Mouse (Mus musculus): Measurements from ENCODE around the gene Hcn2. TPM values are rescaled to one million over a fixed set of nuclear protein-coding genes. Genes with fewer than 3 reads are reported as not detected.
"Not testable (repeated sequence)": the region's sequence is repeated elsewhere in the genome, so short reads cannot be mapped to it uniquely, and the experiment has no call there.

Hcn2 gene
- polyA plus RNA-seq, 1 experiment from 2014 or later: 0.21 TPM

DNA sequence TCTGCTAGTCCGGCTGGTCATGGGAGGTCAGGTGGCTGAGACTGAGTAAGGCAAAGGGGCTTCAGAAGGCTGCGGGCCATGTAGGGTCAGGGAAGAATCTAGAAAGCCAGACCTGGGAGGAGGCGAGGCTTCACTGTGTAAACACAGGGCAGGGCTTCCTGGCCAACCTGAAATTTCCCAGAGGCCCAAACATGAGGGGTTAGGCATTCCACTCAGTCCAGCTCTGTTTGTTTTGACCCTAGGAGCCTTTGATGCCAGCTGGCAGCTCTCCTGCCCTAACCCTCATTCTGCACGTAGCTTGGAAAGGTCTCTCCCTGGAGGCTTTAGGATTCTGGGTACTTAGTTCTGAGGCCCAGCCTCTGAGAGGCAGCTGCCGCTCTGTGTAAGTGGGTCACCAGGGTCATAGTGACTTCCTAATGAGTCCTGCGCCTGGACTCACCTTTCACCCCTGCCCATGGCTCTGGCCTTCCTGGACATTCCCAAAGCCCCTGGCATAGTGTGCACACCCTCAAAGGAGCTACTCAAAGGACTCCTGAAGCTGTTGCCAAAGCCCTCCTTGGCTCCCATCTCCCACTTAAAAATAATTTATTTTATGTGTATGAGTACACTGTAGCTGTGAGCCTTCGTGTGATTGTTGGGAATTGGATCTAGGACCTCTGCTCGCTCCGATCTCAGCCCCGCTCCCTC is 14.8 kb upstream of the Hcn2 start:
- no peak overlapping the region for H3K4me2 ChIP-seq (ENCODE audit: low read depth, low read length)
- no peak overlapping the region for H3K27ac ChIP-seq (replicated peaks; ENCODE audit: low read depth, low read length)

DNA sequence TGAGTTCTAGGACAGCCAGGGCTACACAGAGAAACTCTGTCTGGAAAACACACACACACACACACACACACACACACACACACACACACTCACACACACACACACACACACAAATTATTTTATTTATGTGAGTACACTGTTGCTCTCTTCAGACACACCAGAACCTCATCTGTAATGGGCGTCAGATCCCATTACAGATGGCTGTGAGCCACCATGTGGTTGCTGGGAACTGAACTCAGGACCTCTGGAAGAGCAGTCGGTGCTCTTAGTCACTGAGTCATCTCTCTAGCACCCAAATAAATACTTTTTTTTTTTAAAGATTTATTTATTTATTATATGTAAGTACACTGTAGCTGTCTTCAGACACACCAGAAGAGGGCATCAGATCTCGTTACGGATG is 13.5 kb upstream of the Hcn2 start:
- H3K4me1 ChIP-seq (ENCODE audit: control insufficient read depth, insufficient read depth, low read length): peaks cover 13% of the 10 kb centered on the region
- H3K36me3 ChIP-seq (replicated peaks; ENCODE audit: control insufficient read depth, insufficient read depth, low read depth, low read length); H3K9me3 ChIP-seq (replicated peaks; ENCODE audit: control insufficient read depth, low read length); H3K9ac ChIP-seq (replicated peaks; ENCODE audit: low read length); DNase-seq (ENCODE audit: low spot score); H3K27me3 ChIP-seq (ENCODE audit: control insufficient read depth, insufficient read depth, low read length); H3K27ac ChIP-seq (replicated peaks; ENCODE audit: low read depth, low read length); H3K4me3 ChIP-seq (ENCODE audit: low read depth, low read length); H3K4me2 ChIP-seq (ENCODE audit: low read depth, low read length); ATAC-seq (replicated peaks; ENCODE audit: insufficient number of reproducible peaks, low FRiP score, low TSS enrichment, low read depth): not testable (repeated sequence)
- 87% methylated on average over 2 of the region's 4 CpGs for WGBS

More for the DNA sequence above, 14.8 kb upstream of the Hcn2 start:
- Histone ChIP-seq H3K9ac (replicated peaks; ENCODE audit: low read length) (no peak overlapping the region; the same call in 1 of the 2 replicates), H3K36me3 (replicated peaks; ENCODE audit: control insufficient read depth, insufficient read depth, low read depth, low read length) (no peaks in the 10 kb centered on the region), H3K9me3 (replicated peaks; ENCODE audit: control insufficient read depth, low read length) (no peaks in the 10 kb centered on the region), H3K4me3 (ENCODE audit: low read depth, low read length) (no peak overlapping the region), H3K4me1 (ENCODE audit: control insufficient read depth, insufficient read depth, low read length) (peaks cover 13% of the 10 kb centered on the region), H3K27me3 (ENCODE audit: control insufficient read depth, insufficient read depth, low read length) (no peaks in the 10 kb centered on the region)
- DNase-seq (ENCODE audit: low spot score) (no peak), ATAC-seq (replicated peaks; ENCODE audit: insufficient number of reproducible peaks, low FRiP score, low TSS enrichment, low read depth) (no peak)
- WGBS: 37% methylated on average over 10 of the region's 10 CpGs

- no peaks in the 10 kb centered on the region for H3K36me3 ChIP-seq (replicated peaks; ENCODE audit: control insufficient read depth, insufficient read depth, low read depth, low read length)
- H3K4me3 ChIP-seq (ENCODE audit: low read depth, low read length): peak overlapping the region; percentile 73
- ATAC-seq (replicated peaks; ENCODE audit: insufficient number of reproducible peaks, low FRiP score, low TSS enrichment, low read depth): no peak
- WGBS: 79% methylated on average over 10 of the region's 10 CpGs
- no peaks in the 10 kb centered on the region for H3K27me3 ChIP-seq (ENCODE audit: control insufficient read depth, insufficient read depth, low read length)
- no peak overlapping the region for H3K9ac ChIP-seq (replicated peaks; ENCODE audit: low read length)
- no peak overlapping the region for H3K27ac ChIP-seq (replicated peaks; ENCODE audit: low read depth, low read length)
- no peak for DNase-seq (ENCODE audit: low spot score)
- H3K4me1 ChIP-seq (ENCODE audit: control insufficient read depth, insufficient read depth, low read length): peaks cover 13% of the 10 kb centered on the region
- no peak overlapping the region; the same call in 1 of the 2 replicates for H3K4me2 ChIP-seq (ENCODE audit: low read depth, low read length)
- H3K9me3 ChIP-seq (replicated peaks; ENCODE audit: control insufficient read depth, low read length): no peaks in the 10 kb centered on the region
Measured at GRCm38 (mm10) chr10:79703541-79703940, 12.9 kb upstream of the Hcn2 start.

- no peaks in the 10 kb centered on the region for H3K27me3 ChIP-seq (ENCODE audit: control insufficient read depth, insufficient read depth, low read length)
- WGBS: under 1% methylated on average over 65 of the region's 65 CpGs
- DNase-seq (ENCODE audit: low spot score) (peak; percentile 100), ATAC-seq (replicated peaks; ENCODE audit: insufficient number of reproducible peaks, low FRiP score, low TSS enrichment, low read depth) (peak; percentile 94)
- no peaks in the 10 kb centered on the region for H3K9me3 ChIP-seq (replicated peaks; ENCODE audit: control insufficient read depth, low read length)
- H3K4me3 ChIP-seq (ENCODE audit: low read depth, low read length): peak within 1 kb of the TSS; percentile 73
- peaks cover 5% of the 10 kb centered on the region for H3K36me3 ChIP-seq (replicated peaks; ENCODE audit: control insufficient read depth, insufficient read depth, low read depth, low read length)
- peaks cover 13% of the 10 kb centered on the region for H3K4me1 ChIP-seq (ENCODE audit: control insufficient read depth, insufficient read depth, low read length)
- H3K4me2 ChIP-seq (ENCODE audit: low read depth, low read length): peak within 1 kb of the TSS; percentile 93
- H3K27ac ChIP-seq (replicated peaks; ENCODE audit: low read depth, low read length): no peak within 1 kb of the TSS
- H3K9ac ChIP-seq (replicated peaks; ENCODE audit: low read length): peak within 1 kb of the TSS; percentile 87
Measured at GRCm38 (mm10) chr10:79704065-79704969, 12.1 kb upstream of the Hcn2 start, which contains the start of gene Bsg. Gene Bsg, plus strand, starts transcription at chr10:79704491.

GRCm38 (mm10) chr10:79704970-79705360 is 11.5 kb upstream of the Hcn2 start:
- Histone ChIP-seq H3K9ac (replicated peaks; ENCODE audit: low read length) (peak overlapping the region; percentile 87), H3K4me3 (ENCODE audit: low read depth, low read length) (peak overlapping the region; percentile 73), H3K27me3 (ENCODE audit: control insufficient read depth, insufficient read depth, low read length) (no peaks in the 10 kb centered on the region), H3K36me3 (replicated peaks; ENCODE audit: control insufficient read depth, insufficient read depth, low read depth, low read length) (peaks cover 8% of the 10 kb centered on the region), H3K27ac (replicated peaks; ENCODE audit: low read depth, low read length) (no peak overlapping the region), H3K4me2 (ENCODE audit: low read depth, low read length) (peak overlapping the region; percentile 93), H3K9me3 (replicated peaks; ENCODE audit: control insufficient read depth, low read length) (no peaks in the 10 kb centered on the region), H3K4me1 (ENCODE audit: control insufficient read depth, insufficient read depth, low read length) (peaks cover 13% of the 10 kb centered on the region)
- no peak; the same call in 1 of the 2 replicates for ATAC-seq (replicated peaks; ENCODE audit: insufficient number of reproducible peaks, low FRiP score, low TSS enrichment, low read depth)
- WGBS: 5% methylated on average over 10 of the region's 10 CpGs
- DNase-seq (ENCODE audit: low spot score): no peak

DNA sequence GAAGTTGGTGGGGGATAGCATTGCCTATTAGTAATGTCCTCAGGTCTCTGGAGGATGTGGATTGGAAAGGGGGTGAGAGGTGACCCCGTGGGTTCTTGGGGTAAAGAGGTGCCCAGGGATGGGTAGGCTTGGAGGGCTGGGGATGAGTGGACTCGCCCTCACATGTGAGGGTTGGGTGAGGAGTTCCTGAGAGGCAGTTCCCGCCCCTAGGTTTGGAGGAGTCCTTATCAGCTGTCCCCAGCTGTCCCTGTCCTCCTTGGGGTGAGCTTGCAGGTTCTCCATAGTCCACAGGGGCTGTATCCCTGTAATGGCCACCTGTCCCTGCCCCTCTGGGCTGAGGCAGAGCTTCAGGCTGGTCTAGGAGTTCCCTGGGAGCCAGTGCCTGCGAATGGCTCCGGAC is 10.5 kb upstream of the Hcn2 start:
- peak overlapping the region; percentile 87 for H3K9ac ChIP-seq (replicated peaks; ENCODE audit: low read length)
- no peaks in the 10 kb centered on the region for H3K9me3 ChIP-seq (replicated peaks; ENCODE audit: control insufficient read depth, low read length)
- H3K4me1 ChIP-seq (ENCODE audit: control insufficient read depth, insufficient read depth, low read length): peaks cover 13% of the 10 kb centered on the region
- H3K4me3 ChIP-seq (ENCODE audit: low read depth, low read length): peak overlapping the region; percentile 73; the same call in 1 of the 2 replicates
- DNase-seq (ENCODE audit: low spot score): no peak
- WGBS: 82% methylated on average over 5 of the region's 5 CpGs
- no peak overlapping the region for H3K27ac ChIP-seq (replicated peaks; ENCODE audit: low read depth, low read length)
- H3K27me3 ChIP-seq (ENCODE audit: control insufficient read depth, insufficient read depth, low read length): no peaks in the 10 kb centered on the region
- ATAC-seq (replicated peaks; ENCODE audit: insufficient number of reproducible peaks, low FRiP score, low TSS enrichment, low read depth): no peak
- peak overlapping the region; percentile 93 for H3K4me2 ChIP-seq (ENCODE audit: low read depth, low read length)
- peaks cover 8% of the 10 kb centered on the region for H3K36me3 ChIP-seq (replicated peaks; ENCODE audit: control insufficient read depth, insufficient read depth, low read depth, low read length)

GRCm38 (mm10) chr10:79706406-79707094 is 9.9 kb upstream of the Hcn2 start:
- Histone ChIP-seq H3K9me3 (replicated peaks; ENCODE audit: control insufficient read depth, low read length) (no peaks in the 10 kb centered on the region), H3K4me1 (ENCODE audit: control insufficient read depth, insufficient read depth, low read length) (peaks cover 13% of the 10 kb centered on the region), H3K36me3 (replicated peaks; ENCODE audit: control insufficient read depth, insufficient read depth, low read depth, low read length) (peaks cover 8% of the 10 kb centered on the region), H3K4me3 (ENCODE audit: low read depth, low read length) (no peak overlapping the region), H3K27ac (replicated peaks; ENCODE audit: low read depth, low read length) (no peak overlapping the region), H3K27me3 (ENCODE audit: control insufficient read depth, insufficient read depth, low read length) (no peaks in the 10 kb centered on the region), H3K4me2 (ENCODE audit: low read depth, low read length) (peak overlapping the region; percentile 23; the same call in 1 of the 2 replicates), H3K9ac (replicated peaks; ENCODE audit: low read length) (peak overlapping the region; percentile 87)
- DNase-seq (ENCODE audit: low spot score): no peak
- 75% methylated on average over 5 of the region's 5 CpGs for WGBS
- no peak for ATAC-seq (replicated peaks; ENCODE audit: insufficient number of reproducible peaks, low FRiP score, low TSS enrichment, low read depth)
